Mouse (Mus musculus): ENCODE results near the gene Alcam.

- no peak for TF ChIP-seq POLR2A (IDR thresholded peaks at IDR 0.05; ENCODE audit: borderline replicate concordance, low read depth, low read length)
- TF ChIP-seq CTCF (IDR thresholded peaks at IDR 0.05; ENCODE audit: low read depth, low read length), result no peak
These were observed 152.1 kb downstream of the Alcam start for GRCm38 (mm10) chr16:52301730-52302129.
